Mouse (Mus musculus) erythroblast, embryonic 14.5 days (primary cell): ENCODE results near the gene Tnfaip8l1.

ENCODE experiments used
- GATA1 ChIP-seq: IDR thresholded peaks from 2 replicates; pipeline ENCODE4 v1.6.1; 2012; ENCODE audit warnings: low read length, inconsistent platforms, mixed read lengths
- TAL1 ChIP-seq: IDR thresholded peaks from 3 replicates; pipeline ENCODE4 v1.6.1; 2012; ENCODE audit warnings: low read length, inconsistent platforms, mixed read lengths

GRCm38 (mm10) chr17:56196860-56197259, 34.6 kb downstream of the Tnfaip8l1 start:
- TF ChIP-seq GATA1 (no peak), TAL1 (no peak)
